Mouse (Mus musculus) bone marrow, adult 2 months (tissue): ENCODE data around the gene Zfp276. TPM values are rescaled to one million over a fixed set of nuclear protein-coding genes. Genes with fewer than 3 reads are reported as not detected.
A peak's percentile ranks its signal among the peaks of the same experiment; 100 is the strongest.

ENCODE experiments used
- H3K27ac ChIP-seq: fragments of 200-500 bp; 2 replicates; pipeline ENCODE4 v1.5.1; 2012; ENCODE audit warnings: low read depth, mild to moderate bottlenecking, control low read depth, inconsistent platforms, low read length; ENCODE audit not compliant: control insufficient read depth, poor library complexity, insufficient read depth
- H3K4me1 ChIP-seq: fragments of 200-500 bp; 2 replicates; pipeline ENCODE4 v1.6.1; 2011; ENCODE audit warnings: low read length; ENCODE audit not compliant: control insufficient read depth, insufficient read depth
- H3K4me3 ChIP-seq: fragments of 200-500 bp; replicated peaks from 2 replicates; pipeline ENCODE3; 2011; ENCODE audit warnings: mild to moderate bottlenecking, low read depth, low read length, control low read depth; ENCODE audit not compliant: control insufficient read depth
- CTCF ChIP-seq: fragments of 200-500 bp; IDR thresholded peaks from 2 replicates; pipeline ENCODE4 v1.5.1; 2011; ENCODE audit warnings: low read length, control low read depth; ENCODE audit not compliant: control insufficient read depth, insufficient read depth
- POLR2A ChIP-seq: fragments of 200-500 bp; IDR thresholded peaks from 2 replicates; pipeline ENCODE4 v1.6.1; 2011; ENCODE audit warnings: low read depth, mild to moderate bottlenecking, control low read depth, low read length, borderline replicate concordance; ENCODE audit not compliant: control insufficient read depth
- WGBS: fragments of 180-500 bp; shearing (Covaris S2); methylation state at CpG from one replicate; pipeline ENCODE4 v1.1.7; 2018; 5-methylcytosine and 5-hydroxymethylcytosine counted together
- polyA plus RNA-seq: library from polyadenylated mRNA; stranded (reverse); fragments of >200 nt; gene quantifications from 2 replicates; pipeline ENCODE4 v1.2.4, GENCODE M21; 2011; ENCODE audit warnings: low replicate concordance; ENCODE audit not compliant: missing spikeins, insufficient read depth, insufficient read length

Zfp276 gene
- polyA plus RNA-seq, 1 experiment = 29.2 TPM

- H3K4me3 ChIP-seq = peak within 1 kb of the TSS; percentile 91
- no peaks in the 10 kb centered on the region for H3K4me1 ChIP-seq
- TF ChIP-seq POLR2A = peak; percentile 84
- no peak for TF ChIP-seq CTCF
- 1% methylated on average over 24 of the region's 24 CpGs for WGBS
- peak within 1 kb of the TSS; percentile 62 for H3K27ac ChIP-seq
Measured at GRCm38 (mm10) chr8:123318467-123318911, 64.5 kb downstream of the Zfp276 start, which contains the start of gene Fanca. Gene Fanca (minus strand): TSS chr8:123318576.

Other genes starting within 250 kb of the Zfp276 start
- gene Ankrd11, start 211.9 kb upstream of the Zfp276 start, polyA plus RNA-seq = 38.1 and 78.7 TPM in 2 replicates
- gene Spg7, start 191.3 kb upstream of the Zfp276 start, polyA plus RNA-seq = 66.1 and 74.6 TPM in 2 replicates
- 1,064 and 1,759 TPM in 2 replicates for gene Rpl13, start 151.8 kb upstream of the Zfp276 start, polyA plus RNA-seq
- 0.40 and 1.5 TPM in 2 replicates for gene Cpne7, start 136.8 kb upstream of the Zfp276 start, polyA plus RNA-seq
- 0.52 and 1.4 TPM in 2 replicates for gene Sult5a1, start 95.9 kb upstream of the Zfp276 start, polyA plus RNA-seq
- gene Dpep1, start 68.0 kb upstream of the Zfp276 start, polyA plus RNA-seq = 9.7 and 14.2 TPM in 2 replicates
- gene Chmp1a, start 41.4 kb upstream of the Zfp276 start, polyA plus RNA-seq = 62.6 and 88.7 TPM in 2 replicates
- gene Spata33, start 41.4 kb upstream of the Zfp276 start, polyA plus RNA-seq = 0.62 TPM in 1 of 2 replicates, not detected in the other
- 32.1 and 71.7 TPM in 2 replicates for gene Cdk10, start 29.4 kb upstream of the Zfp276 start, polyA plus RNA-seq
- gene Spata2l, start 18.0 kb upstream of the Zfp276 start, polyA plus RNA-seq = 2.8 TPM in 1 of 2 replicates, not detected in the other
- gene Vps9d1, start 153 bp downstream of the Zfp276 start, polyA plus RNA-seq = 12.4 and 30.1 TPM in 2 replicates
- gene Fanca, start 64.4 kb downstream of the Zfp276 start, polyA plus RNA-seq = 45.3 and 60.2 TPM in 2 replicates
- 1.5 TPM in 2 replicates for gene Spire2, start 78.5 kb downstream of the Zfp276 start, polyA plus RNA-seq
- gene Tcf25, start 119.6 kb downstream of the Zfp276 start, polyA plus RNA-seq = 171 and 310 TPM in 2 replicates
- gene Mc1r, start 152.9 kb downstream of the Zfp276 start, polyA plus RNA-seq = 0.36 and 0.70 TPM in 2 replicates
- gene Tubb3, start 157.2 kb downstream of the Zfp276 start, polyA plus RNA-seq = 0.56 and 1.4 TPM in 2 replicates
- 10.3 and 16.7 TPM in 2 replicates for gene Def8, start 169.3 kb downstream of the Zfp276 start, polyA plus RNA-seq
- 12.3 and 22.8 TPM in 2 replicates for gene Afg3l1, start 223.7 kb downstream of the Zfp276 start, polyA plus RNA-seq